ENCODE assay signal across 8 mouse cellular contexts in genomic region chr19:3767276-3767780, GRCm38 (mm10). TPM values are rescaled to one million over a fixed set of nuclear protein-coding genes. Genes with fewer than 3 reads are reported as not detected.
DNase-seq lines count a peak whose midpoint lies in the region; ATAC-seq and TF ChIP-seq lines count a peak whose summit lies in the region.

Gene Kmt5b, plus strand, starts transcription at chr19:3767421.

- TF ChIP-seq CTCF in layer of hippocampus, adult 2 months (conservative IDR thresholded peaks at IDR 0.05), result no peak
- TF ChIP-seq CTCF in lung, embryonic 14.5 days (IDR thresholded peaks at IDR 0.05; ENCODE audit: low read depth), result no peak
- no peak for TF ChIP-seq CTCF in olfactory bulb, adult 2 months (IDR thresholded peaks at IDR 0.05; ENCODE audit: insufficient read depth, low read depth, low read length)

- under 1% methylated on average over 39 of the region's 39 CpGs for WGBS in forebrain, embryonic 12.5 days
- under 1% methylated on average over 39 of the region's 39 CpGs for WGBS in heart, embryonic 16.5 days
- whole genome bisulfite sequencing in lung, embryonic 14.5 days, result under 1% methylated on average over 39 of the region's 39 CpGs
- WGBS in olfactory bulb, adult 2 months, result under 1% methylated on average over 39 of the region's 39 CpGs

- peak within 1 kb of the TSS; percentile 97 for H3K4me3 ChIP-seq in forebrain, embryonic 12.5 days (replicated peaks)
- H3K4me3 ChIP-seq in heart, embryonic 16.5 days (ENCODE audit: low read length), result peak within 1 kb of the TSS; percentile 83
- H3K4me3 ChIP-seq in layer of hippocampus, adult 2 months, result peak within 1 kb of the TSS; percentile 71
- H3K4me3 ChIP-seq in lung, embryonic 14.5 days (ENCODE audit: low read depth, low read length), result peak within 1 kb of the TSS; percentile 98
- peak within 1 kb of the TSS; percentile 93 for H3K4me3 ChIP-seq in olfactory bulb, adult 2 months (ENCODE audit: insufficient read depth, low read depth, low read length)

- no peak for DNase-seq in cerebellum, postnatal 36 days
- no peak for DNase-seq in adrenal gland, postnatal 4 days (ENCODE audit: low spot score in 2 of 2)
- DNase-seq in layer of hippocampus, adult 2 months (ENCODE audit: low spot score in 2 of 2), result peak; percentile 56 to 59
- peak; percentile 65 for DNase-seq in lung, embryonic 14.5 days

- no peaks in the 10 kb centered on the region for H3K36me3 ChIP-seq in forebrain, embryonic 12.5 days (replicated peaks)
- H3K36me3 ChIP-seq in heart, embryonic 16.5 days (ENCODE audit: control insufficient read depth, insufficient read depth), result no peaks in the 10 kb centered on the region
- peaks cover 6% of the 10 kb centered on the region; the same call in 1 of the 2 replicates for H3K36me3 ChIP-seq in lung, embryonic 14.5 days (ENCODE audit: insufficient read depth)

- H3K9me3 ChIP-seq in forebrain, embryonic 12.5 days, result no peaks in the 10 kb centered on the region
- H3K9me3 ChIP-seq in heart, embryonic 16.5 days (replicated peaks; ENCODE audit: control insufficient read depth, low read length), result no peaks in the 10 kb centered on the region
- no peaks in the 10 kb centered on the region for H3K9me3 ChIP-seq in lung, embryonic 14.5 days (ENCODE audit: low read depth, low read length)

- ATAC-seq in cerebellum, adult (ENCODE audit: insufficient number of reproducible peaks, low FRiP score, low TSS enrichment), result peak; percentile 23; the same call in 1 of the 2 replicates
- peak; percentile 65 for ATAC-seq in forebrain, embryonic 12.5 days (ENCODE audit: low FRiP score)
- ATAC-seq in heart, embryonic 16.5 days (replicated peaks; ENCODE audit: extremely low read depth, insufficient read depth, low FRiP score), result peak; percentile 1
- ATAC-seq in lung, embryonic 14.5 days (ENCODE audit: insufficient read depth), result peak; percentile 42

- H3K27ac ChIP-seq in forebrain, embryonic 12.5 days, result peak within 1 kb of the TSS; percentile 100
- H3K27ac ChIP-seq in heart, embryonic 16.5 days (ENCODE audit: low read length), result peak within 1 kb of the TSS; percentile 100
- peak within 1 kb of the TSS; percentile 100 for H3K27ac ChIP-seq in layer of hippocampus, adult 2 months
- peak within 1 kb of the TSS; percentile 100 for H3K27ac ChIP-seq in lung, embryonic 14.5 days (ENCODE audit: low read depth)
- peak within 1 kb of the TSS; percentile 100 for H3K27ac ChIP-seq in olfactory bulb, adult 2 months (ENCODE audit: insufficient read depth, low read depth, low read length)

- H3K4me2 ChIP-seq in forebrain, embryonic 12.5 days, result peak within 1 kb of the TSS; percentile 84
- H3K4me2 ChIP-seq in heart, embryonic 16.5 days (ENCODE audit: low read depth, low read length), result peak within 1 kb of the TSS; percentile 92
- H3K4me2 ChIP-seq in lung, embryonic 14.5 days, result peak within 1 kb of the TSS; percentile 92

- no peaks in the 10 kb centered on the region for H3K27me3 ChIP-seq in forebrain, embryonic 12.5 days
- H3K27me3 ChIP-seq in heart, embryonic 16.5 days (ENCODE audit: control insufficient read depth, insufficient read depth, low read length), result no peaks in the 10 kb centered on the region
- no peaks in the 10 kb centered on the region for H3K27me3 ChIP-seq in lung, embryonic 14.5 days (ENCODE audit: insufficient read depth, low read length)

- peaks cover 24% of the 10 kb centered on the region for H3K4me1 ChIP-seq in forebrain, embryonic 12.5 days
- H3K4me1 ChIP-seq in heart, embryonic 16.5 days (ENCODE audit: control insufficient read depth, insufficient read depth, low read length), result peaks cover 13% of the 10 kb centered on the region
- H3K4me1 ChIP-seq in lung, embryonic 14.5 days (ENCODE audit: insufficient read depth), result peaks cover 10% of the 10 kb centered on the region; the same call in 1 of the 2 replicates
- H3K4me1 ChIP-seq in olfactory bulb, adult 2 months (ENCODE audit: control insufficient read depth, insufficient read depth, low read length), result peaks cover 2% of the 10 kb centered on the region; the same call in 1 of the 2 replicates

- H3K9ac ChIP-seq in forebrain, embryonic 12.5 days, result peak within 1 kb of the TSS; percentile 100
- peak within 1 kb of the TSS; percentile 99 for H3K9ac ChIP-seq in heart, embryonic 16.5 days (ENCODE audit: low read length)
- peak within 1 kb of the TSS; percentile 100 for H3K9ac ChIP-seq in lung, embryonic 14.5 days

- peak; percentile 99; the same call in 1 of the 2 replicates for TF ChIP-seq POLR2A in olfactory bulb, adult 2 months (IDR thresholded peaks at IDR 0.05; ENCODE audit: insufficient read depth, low read depth, low read length)

RNA-seq across cellular contexts. Expression of gene Kmt5b, which starts in this region (rescaled TPM):
- total RNA-seq in adrenal gland, postnatal 4 days (2021), result 10 to 100 TPM; 69.7 to 70.8 TPM
- polyA plus RNA-seq in forebrain, embryonic 12.5 days (2016; fragmentation: Nextera tagmentation; extraction: Ambion mirVana), result 58.0 and 60.6 TPM in 2 replicates
- polyA plus RNA-seq in heart, embryonic 16.5 days (2015; fragmentation: Nextera tagmentation; extraction: Ambion mirVana), result 18.9 and 20.4 TPM in 2 replicates
- total RNA-seq in layer of hippocampus, adult 2 months (2021), result 10 to 100 TPM; 53.9 to 57.7 TPM
- 33.3 and 34.3 TPM in 2 replicates for polyA plus RNA-seq in lung, embryonic 14.5 days (2014; fragmentation: Nextera tagmentation; extraction: Ambion mirVana)
- polyA plus RNA-seq in olfactory bulb, adult 2 months (2012; ENCODE audit: insufficient read depth, insufficient read length, low replicate concordance, missing spikeins), result 90.0 TPM in 1 of 2 replicates, not detected in the other

Comparison
In these comparisons a context has a peak if more than half of its experiments do, and no peak if none do; other contexts are left out.
1. ATAC-seq: peak in every context shown above with its lines; median percentile 65 in forebrain, embryonic 12.5 days; 42 in lung, embryonic 14.5 days; 23 in cerebellum, adult; 1 in heart, embryonic 16.5 days.
2. DNase-seq: peak in layer of hippocampus, adult 2 months (2 of 2) and lung, embryonic 14.5 days (single experiment); none in cerebellum, postnatal 36 days (0 of 2) and adrenal gland, postnatal 4 days (0 of 2).
3. Peak in every context shown above with its lines, with median percentiles within 50 percentile points of each other: H3K27ac ChIP-seq, H3K4me2 ChIP-seq, H3K4me3 ChIP-seq and H3K9ac ChIP-seq.